Mouse (Mus musculus) right cerebral cortex, postnatal 10 days (tissue): Measurements from ENCODE around the gene Tctn3.
"Not testable (repeated sequence)": the region's sequence is repeated elsewhere in the genome, so short reads cannot be mapped to it uniquely, and the experiment has no call there.

ENCODE experiments used
- DNase-seq, 2 experiments: peaks; one replicate each; pipeline ENCODE4 v3.0.0; 2021; ENCODE audit warnings: low spot score in 2 of 2

Gene Tctn3

GRCm38 (mm10) chr19:40625935-40626334 is 13.9 kb upstream of the Tctn3 start:
- DNase-seq, result no peak

GRCm38 (mm10) chr19:40621616-40622015 is 9.6 kb upstream of the Tctn3 start:
- DNase-seq, result not testable (repeated sequence)

GRCm38 (mm10) chr19:40616021-40616420 is 4.0 kb upstream of the Tctn3 start:
- no peak for DNase-seq

- DNase-seq, result no peak
These were observed 2.8 kb upstream of the Tctn3 start for GRCm38 (mm10) chr19:40614811-40615210.

- no peak for DNase-seq
These were observed 4.4 kb downstream of the Tctn3 start for GRCm38 (mm10) chr19:40607676-40608075.

GRCm38 (mm10) chr19:40605189-40605588 is 6.8 kb downstream of the Tctn3 start:
- no peak for DNase-seq

- DNase-seq, result no peak
These were observed 10.2 kb downstream of the Tctn3 start for GRCm38 (mm10) chr19:40601870-40602269.

GRCm38 (mm10) chr19:40600846-40601245 is 11.2 kb downstream of the Tctn3 start:
- DNase-seq, result not testable (repeated sequence)

- no peak for DNase-seq
These were observed 16.2 kb downstream of the Tctn3 start for GRCm38 (mm10) chr19:40595831-40596230.

GRCm38 (mm10) chr19:40595231-40595630 is 16.8 kb downstream of the Tctn3 start:
- DNase-seq, result no peak

- no peak for DNase-seq
These were observed 22.5 kb downstream of the Tctn3 start for GRCm38 (mm10) chr19:40589530-40589880.

- peak; percentile 90 to 93 for DNase-seq
These were observed 23.0 kb downstream of the Tctn3 start for GRCm38 (mm10) chr19:40588847-40589529.

- DNase-seq, result peak; percentile 96
These were observed 23.8 kb downstream of the Tctn3 start, which contains the start of gene Aldh18a1 for GRCm38 (mm10) chr19:40588293-40588654. Gene Aldh18a1, minus strand, starts transcription at chr19:40588463.

- peak in 1 of 2 experiments; percentile 34 for DNase-seq
These were observed 24.3 kb downstream of the Tctn3 start for GRCm38 (mm10) chr19:40587491-40588292.

GRCm38 (mm10) chr19:40586908-40587307 is 25.1 kb downstream of the Tctn3 start:
- no peak for DNase-seq

- DNase-seq, result no peak
These were observed 30.4 kb downstream of the Tctn3 start for GRCm38 (mm10) chr19:40581662-40582061.

- no peak for DNase-seq
These were observed 31.1 kb downstream of the Tctn3 start for GRCm38 (mm10) chr19:40580902-40581301.

- no peak for DNase-seq
These were observed 36.6 kb downstream of the Tctn3 start for GRCm38 (mm10) chr19:40575438-40575837.

- no peak for DNase-seq
These were observed 41.3 kb downstream of the Tctn3 start for GRCm38 (mm10) chr19:40570726-40571125.

- DNase-seq, result no peak
These were observed 44.4 kb downstream of the Tctn3 start for GRCm38 (mm10) chr19:40567616-40568015.

- no peak for DNase-seq
These were observed 48.0 kb downstream of the Tctn3 start for GRCm38 (mm10) chr19:40563880-40564645.

- not testable (repeated sequence) for DNase-seq
These were observed 50.5 kb downstream of the Tctn3 start for GRCm38 (mm10) chr19:40561521-40561920.
